Mouse (Mus musculus) forebrain, embryonic 12.5 days (tissue): ENCODE measurements around the gene Fbxo27. TPM values are rescaled to one million over a fixed set of nuclear protein-coding genes. Genes with fewer than 3 reads are reported as not detected.
"Not testable (repeated sequence)": the region's sequence is repeated elsewhere in the genome, so short reads cannot be mapped to it uniquely, and the experiment has no call there.

ENCODE experiments used
- ATAC-seq: fragments of 200-750 bp; cut with Nextera tagmentation; 2 replicates; pipeline ENCODE4 v1.8.0; 2017; ENCODE audit warnings: moderate TSS enrichment; ENCODE audit not compliant: low FRiP score
- H3K27ac ChIP-seq: fragments of 300-500 bp; sonication (generic); 2 replicates; pipeline ENCODE4 v1.5.1; 2016; ENCODE audit warnings: mild to moderate bottlenecking
- H3K27me3 ChIP-seq: fragments of 300-500 bp; sonication (generic); 2 replicates; pipeline ENCODE4 v1.6.1; 2016; ENCODE audit warnings: mild to moderate bottlenecking
- H3K36me3 ChIP-seq: fragments of 300-500 bp; sonication (generic); replicated peaks from 2 replicates; pipeline ENCODE4 v1.6.1; 2016; ENCODE audit warnings: mild to moderate bottlenecking
- H3K4me1 ChIP-seq: fragments of 300-500 bp; sonication (generic); 2 replicates; pipeline ENCODE4 v1.6.1; 2016
- H3K4me2 ChIP-seq: fragments of 300-500 bp; sonication (generic); 2 replicates; pipeline ENCODE4 v1.6.1; 2016; ENCODE audit warnings: mild to moderate bottlenecking, moderate library complexity
- H3K4me3 ChIP-seq: fragments of 300-500 bp; sonication (generic); replicated peaks from 2 replicates; pipeline ENCODE4 v1.5.1; 2016; ENCODE audit warnings: mild to moderate bottlenecking
- H3K9ac ChIP-seq: fragments of 300-500 bp; sonication (generic); 2 replicates; pipeline ENCODE4 v1.6.1; 2016; ENCODE audit warnings: mild to moderate bottlenecking
- H3K9me3 ChIP-seq: fragments of 300-500 bp; sonication (generic); 2 replicates; pipeline ENCODE4 v1.6.1; 2016
- WGBS: fragments of 180-500 bp; shearing (Covaris S2); methylation state at CpG from one replicate; pipeline ENCODE4 v1.1.7; 2016; 5-methylcytosine and 5-hydroxymethylcytosine counted together
- polyA plus RNA-seq: library from polyadenylated mRNA; unstranded; fragments of >200 nt; fragmentation: Nextera tagmentation; extraction: Ambion mirVana; gene quantifications from 2 replicates; pipeline ENCODE4 v1.2.1, GENCODE M21; 2016

Gene Fbxo27
- polyA plus RNA-seq, 1 experiment from 2014 or later, result 4.0 TPM

DNA sequence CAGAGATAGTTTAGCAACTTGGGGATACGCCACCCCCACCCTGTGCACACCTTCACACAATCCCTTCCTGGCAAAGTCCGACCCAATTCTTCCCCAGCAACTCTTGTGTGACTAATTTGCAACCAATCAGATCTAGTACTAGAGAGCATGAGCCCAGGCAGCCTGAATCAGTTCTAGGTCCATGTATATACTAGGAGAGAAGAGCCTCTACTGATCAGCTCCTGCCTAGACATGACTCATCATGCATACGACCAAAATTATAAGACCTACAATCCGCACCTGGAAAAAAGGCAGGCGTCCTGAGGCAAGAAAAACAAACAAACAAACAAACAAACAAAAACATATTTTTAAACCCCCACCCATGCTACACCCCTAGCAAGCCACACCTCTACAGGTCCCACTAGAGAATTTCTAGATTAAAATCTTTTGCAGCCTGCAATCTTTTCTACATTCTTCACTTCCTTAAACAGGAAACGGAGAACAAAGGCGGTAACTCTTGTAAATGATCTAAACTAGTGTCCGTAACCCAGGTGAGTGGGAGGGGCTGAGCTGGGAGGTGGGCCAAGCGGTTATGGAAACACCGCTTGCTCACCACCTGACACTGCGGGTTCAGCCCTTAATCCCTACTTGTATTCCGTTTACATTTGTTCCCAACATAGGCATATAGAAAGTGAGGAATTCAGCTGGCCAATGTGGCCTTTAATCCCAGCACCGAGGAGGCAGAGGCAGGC, 15.7 kb upstream of the Fbxo27 start:
- 89% methylated on average over 13 of the region's 13 CpGs for WGBS

DNA sequence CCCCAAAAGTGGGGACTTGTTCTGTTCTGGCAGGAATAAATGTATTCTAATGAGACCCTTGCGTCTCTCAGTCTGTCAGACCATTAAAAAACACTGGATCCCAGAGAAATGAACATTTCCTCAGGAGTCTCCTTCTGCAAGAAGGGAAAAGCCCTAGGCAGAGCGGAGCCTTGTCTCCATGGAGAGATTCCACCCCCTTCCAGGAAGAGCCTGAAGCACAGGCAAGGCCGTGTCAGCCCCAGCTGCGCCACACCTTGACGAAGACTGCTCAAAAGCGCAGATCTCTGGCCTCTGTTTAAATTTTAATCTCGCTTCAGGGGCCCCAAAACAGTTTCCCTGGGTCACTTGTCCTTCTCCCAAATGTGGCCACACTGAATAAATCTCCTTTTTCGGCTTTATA, 15.0 kb upstream of the Fbxo27 start:
- Histone ChIP-seq H3K9ac (no peak overlapping the region), H3K4me3 (no peak overlapping the region), H3K4me1 (no peaks in the 10 kb centered on the region), H3K36me3 (no peaks in the 10 kb centered on the region), H3K9me3 (no peaks in the 10 kb centered on the region), H3K27ac (no peak overlapping the region), H3K4me2 (no peak overlapping the region), H3K27me3 (no peaks in the 10 kb centered on the region)
- no peak for ATAC-seq
- 88% methylated on average over 8 of the region's 8 CpGs for WGBS

More for the DNA sequence above, 15.7 kb upstream of the Fbxo27 start:
- Histone ChIP-seq H3K9me3 (no peaks in the 10 kb centered on the region), H3K4me1 (no peaks in the 10 kb centered on the region), H3K9ac (no peak overlapping the region), H3K27ac (no peak overlapping the region), H3K36me3 (no peaks in the 10 kb centered on the region), H3K4me3 (no peak overlapping the region), H3K27me3 (no peaks in the 10 kb centered on the region), H3K4me2 (no peak overlapping the region)
- ATAC-seq, result no peak

DNA sequence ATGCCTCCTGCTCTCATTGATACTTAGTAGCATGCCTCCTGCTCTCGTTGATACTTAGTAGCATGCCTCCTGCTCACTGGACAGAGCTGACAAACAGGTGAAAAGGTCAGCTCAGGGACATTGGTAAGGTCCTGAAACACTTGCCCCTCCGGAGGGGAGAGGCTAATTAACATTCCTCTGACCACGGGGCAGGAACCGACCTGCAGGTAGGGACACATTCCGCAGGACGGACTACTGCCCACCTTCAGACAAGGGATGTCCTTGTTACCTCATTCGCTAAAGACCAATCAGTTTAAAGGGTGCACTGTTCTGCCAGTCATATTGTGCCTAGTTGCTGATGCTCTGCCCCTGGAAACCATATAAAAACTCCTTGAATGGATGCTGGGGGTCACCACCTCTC, 1.6 kb upstream of the Fbxo27 start:
- Histone ChIP-seq H3K27me3 (peaks cover 29% of the 10 kb centered on the region), H3K4me1 (peaks cover 25% of the 10 kb centered on the region), H3K9ac (no peak overlapping the region), H3K9me3 (no peaks in the 10 kb centered on the region), H3K4me2 (no peak overlapping the region), H3K27ac (no peak overlapping the region), H3K36me3 (no peaks in the 10 kb centered on the region), H3K4me3 (no peak overlapping the region)
- 73% methylated on average over 7 of the region's 7 CpGs for WGBS
- ATAC-seq, result no peak

DNA sequence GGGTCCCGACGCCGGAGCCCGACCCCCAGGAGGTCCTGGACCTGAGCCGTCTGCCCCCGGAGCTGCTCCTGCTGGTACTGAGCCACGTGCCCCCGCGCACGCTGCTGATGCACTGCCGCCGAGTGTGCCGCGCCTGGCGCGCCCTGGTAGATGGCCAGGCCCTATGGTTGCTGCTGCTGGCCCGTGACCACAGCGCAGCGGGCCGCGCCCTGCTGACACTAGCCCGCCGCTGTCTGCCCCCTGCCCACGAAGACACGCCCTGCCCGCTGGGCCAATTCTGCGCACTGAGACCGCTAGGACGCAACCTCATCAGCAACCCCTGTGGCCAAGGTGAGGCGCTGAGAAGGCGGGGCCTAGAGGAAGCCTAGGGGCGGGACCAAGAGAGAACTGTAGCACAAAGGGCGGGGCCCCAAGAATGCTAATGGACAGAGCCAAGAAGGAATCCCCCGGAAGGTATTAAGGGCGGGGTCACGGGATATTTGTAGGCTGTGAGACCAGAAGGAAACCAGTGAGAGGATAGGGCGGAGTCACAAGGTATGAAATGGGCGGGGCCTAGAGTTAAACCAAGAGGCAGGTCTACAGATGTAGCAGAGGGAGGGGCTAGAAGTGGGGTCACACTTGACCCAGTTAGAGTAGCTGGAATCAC, 795 bp downstream of the Fbxo27 start:
- ATAC-seq, result peak; percentile 77
- Histone ChIP-seq H3K4me1 (peaks cover 25% of the 10 kb centered on the region), H3K27ac (no peak overlapping the region), H3K36me3 (no peaks in the 10 kb centered on the region), H3K9ac (peak overlapping the region; percentile 59), H3K9me3 (no peaks in the 10 kb centered on the region), H3K4me2 (peak overlapping the region; percentile 90), H3K4me3 (peak overlapping the region; percentile 53), H3K27me3 (peaks cover 29% of the 10 kb centered on the region)
- under 1% methylated on average over 38 of the region's 38 CpGs for WGBS

DNA sequence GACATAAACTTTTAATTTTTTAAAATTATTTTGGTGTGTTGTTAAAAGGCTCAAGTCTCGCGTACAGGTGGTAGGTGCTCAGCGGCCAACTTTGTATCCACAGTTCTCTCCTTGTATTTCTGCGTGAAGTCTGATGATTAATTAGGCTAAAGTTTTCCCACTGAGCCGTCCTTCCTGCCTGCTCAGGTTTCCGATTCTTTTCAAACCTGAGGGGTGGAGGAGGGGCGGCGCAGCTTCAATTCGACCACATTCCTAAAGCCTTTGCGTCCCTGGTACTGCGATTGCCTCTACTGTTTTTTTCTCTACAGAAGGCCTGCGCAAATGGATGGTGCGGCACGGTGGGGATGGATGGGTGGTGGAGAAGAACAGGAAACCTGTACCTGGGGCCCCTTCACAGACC, 1.8 kb downstream of the Fbxo27 start:
- peak overlapping the region; percentile 90 for H3K4me2 ChIP-seq

DNA sequence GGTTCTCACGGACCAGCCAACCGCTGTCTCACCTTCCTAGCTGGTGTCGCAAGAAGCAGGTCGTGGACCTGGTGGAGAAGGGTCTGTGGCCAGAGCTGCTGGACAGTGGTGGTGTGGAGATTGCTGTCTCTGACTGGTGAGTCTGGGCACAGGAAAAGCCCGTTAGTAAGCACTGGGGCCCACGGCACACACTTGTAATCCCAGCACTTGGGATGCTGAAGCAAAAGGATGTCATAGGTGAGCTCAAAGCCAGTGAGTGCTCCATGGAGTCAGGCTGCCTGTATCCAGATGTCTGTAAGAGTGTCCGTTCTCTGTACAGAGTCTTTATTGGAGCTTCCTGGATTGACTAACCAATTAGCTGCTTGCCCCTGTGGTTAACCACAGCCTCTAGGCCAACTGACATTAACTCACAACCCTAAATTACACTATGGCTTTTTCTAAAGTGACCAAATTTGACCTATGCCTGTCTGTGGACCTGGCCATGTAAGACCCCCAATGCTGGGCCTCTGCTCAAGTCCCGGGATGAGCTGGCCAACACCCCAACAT, 2.4 kb downstream of the Fbxo27 start:
- H3K4me1 ChIP-seq, result peaks cover 25% of the 10 kb centered on the region
- H3K4me2 ChIP-seq, result peak overlapping the region; percentile 90
- no peak overlapping the region for H3K4me3 ChIP-seq
- ATAC-seq, result no peak
- no peaks in the 10 kb centered on the region for H3K9me3 ChIP-seq
- H3K27ac ChIP-seq, result no peak overlapping the region
- peaks cover 29% of the 10 kb centered on the region for H3K27me3 ChIP-seq
- WGBS, result 50% methylated on average over 8 of the region's 8 CpGs
- H3K9ac ChIP-seq, result no peak overlapping the region
- H3K36me3 ChIP-seq, result no peaks in the 10 kb centered on the region

More for the DNA sequence above, 1.8 kb downstream of the Fbxo27 start:
- 4% methylated on average over 14 of the region's 14 CpGs for whole genome bisulfite sequencing
- Histone ChIP-seq H3K4me3 (no peak overlapping the region), H3K36me3 (no peaks in the 10 kb centered on the region), H3K27ac (no peak overlapping the region), H3K4me1 (peaks cover 25% of the 10 kb centered on the region), H3K9me3 (no peaks in the 10 kb centered on the region), H3K27me3 (peaks cover 29% of the 10 kb centered on the region), H3K9ac (no peak overlapping the region)
- no peak for ATAC-seq

DNA sequence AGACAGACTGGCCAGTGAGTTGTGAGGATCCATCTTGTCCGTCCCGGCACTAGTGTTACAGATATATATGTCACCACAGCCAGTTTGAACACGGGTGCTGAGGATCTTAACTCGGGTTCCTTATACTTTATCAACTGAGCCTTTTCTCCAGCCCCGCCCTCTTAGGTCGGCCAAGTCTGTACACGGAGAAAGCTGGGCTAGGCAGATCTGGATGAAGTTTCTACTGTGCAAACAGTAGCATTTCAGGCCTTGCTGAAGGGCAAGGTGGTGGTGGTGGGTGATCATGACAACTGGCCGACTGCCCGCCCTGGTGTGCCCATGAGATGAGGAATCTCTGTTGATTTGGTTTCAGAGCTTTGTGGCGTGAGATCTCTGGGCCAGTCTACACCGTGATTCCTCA, 4.6 kb downstream of the Fbxo27 start:
- 0 out of 2 replicates have a peak, but pooled peaks cover 3% of the 10 kb centered on the region for H3K9me3 ChIP-seq
- peaks cover 25% of the 10 kb centered on the region for H3K4me1 ChIP-seq
- H3K36me3 ChIP-seq, result no peaks in the 10 kb centered on the region
- WGBS, result 92% methylated on average over 11 of the region's 11 CpGs
- H3K27me3 ChIP-seq, result peaks cover 29% of the 10 kb centered on the region
- H3K4me2 ChIP-seq, result no peak overlapping the region
- no peak overlapping the region for H3K9ac ChIP-seq
- H3K4me3 ChIP-seq, result no peak overlapping the region
- no peak for ATAC-seq
- H3K27ac ChIP-seq, result no peak overlapping the region

DNA sequence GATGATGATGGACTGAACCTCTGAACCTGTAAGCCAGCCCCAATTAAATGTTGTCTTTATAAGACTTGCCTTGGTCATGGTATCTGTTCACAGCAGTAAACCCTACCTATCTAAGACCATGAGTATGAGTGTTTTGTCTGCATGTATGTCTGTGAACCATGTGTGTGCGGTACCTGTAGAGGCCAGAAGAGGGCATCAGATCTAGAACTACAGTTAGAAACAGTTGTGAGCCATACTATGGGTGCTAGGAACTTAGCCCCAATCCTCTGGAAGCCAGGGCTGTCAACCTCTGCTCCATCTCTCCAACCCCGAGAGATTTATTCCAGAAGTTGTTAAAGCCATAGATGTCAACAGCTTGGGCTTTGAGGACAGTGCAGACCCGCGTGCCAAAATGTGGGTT, 7.6 kb downstream of the Fbxo27 start:
- Histone ChIP-seq H3K27ac (no peak overlapping the region), H3K27me3 (no peaks in the 10 kb centered on the region; the same call in 1 of the 2 replicates), H3K9me3 (0 out of 2 replicates have a peak, but pooled peaks cover 3% of the 10 kb centered on the region), H3K9ac (no peak overlapping the region), H3K4me1 (no peaks in the 10 kb centered on the region), H3K4me2 (no peak overlapping the region), H3K4me3 (no peak overlapping the region), H3K36me3 (no peaks in the 10 kb centered on the region)
- 95% methylated on average over 4 of the region's 4 CpGs for WGBS
- no peak for ATAC-seq

DNA sequence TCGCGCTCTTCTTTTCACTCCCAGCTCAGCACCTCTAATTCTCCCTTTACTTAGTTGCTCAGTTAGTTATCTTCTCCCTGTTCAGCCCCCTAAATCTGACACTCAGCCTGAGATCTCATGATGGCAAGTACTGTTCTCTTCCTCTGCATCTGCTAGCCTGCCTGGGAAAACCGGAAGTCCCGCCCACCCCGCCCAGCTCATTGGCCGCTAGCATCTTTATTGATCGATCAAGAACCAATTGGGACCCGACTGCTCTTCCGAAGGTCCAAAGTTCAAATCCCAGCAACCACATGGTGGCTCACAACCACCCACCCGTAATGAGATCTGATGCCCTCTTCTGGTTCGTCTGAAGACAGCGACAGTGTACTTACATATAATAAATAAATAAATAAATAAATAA, 8.7 kb downstream of the Fbxo27 start:
- not testable (repeated sequence) for ATAC-seq, H3K9me3 ChIP-seq, H3K27me3 ChIP-seq, H3K4me2 ChIP-seq, H3K27ac ChIP-seq, H3K36me3 ChIP-seq, H3K9ac ChIP-seq, H3K4me1 ChIP-seq, H3K4me3 ChIP-seq
- WGBS, result 97% methylated on average over 12 of the region's 12 CpGs

DNA sequence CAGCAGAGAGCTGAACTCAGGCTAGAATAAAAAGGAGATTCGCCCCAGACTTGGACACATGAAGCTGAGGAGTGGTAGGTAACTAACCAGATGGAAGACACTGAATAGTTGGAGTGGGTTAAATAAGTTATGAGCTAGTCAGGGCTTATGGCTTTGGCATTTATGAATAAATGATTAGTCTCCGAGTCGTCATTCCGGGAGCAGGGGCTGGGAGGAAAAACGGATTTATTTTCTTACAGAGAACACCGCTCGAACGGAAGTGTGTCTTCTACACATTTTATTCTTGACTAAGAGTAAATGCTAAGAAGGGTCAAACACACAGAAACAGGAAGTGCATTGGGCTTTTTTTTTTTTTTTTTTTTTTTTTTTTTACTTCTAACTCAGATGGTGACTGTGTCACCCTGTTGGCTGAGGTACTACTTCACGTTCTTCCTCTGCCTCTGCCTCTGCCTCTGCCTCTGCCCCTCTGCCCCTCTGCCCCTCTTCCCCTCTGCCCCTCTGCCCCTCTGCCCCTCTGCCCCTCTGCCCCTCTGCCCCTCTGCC, 10.0 kb downstream of the Fbxo27 start:
- no peak overlapping the region for H3K27ac ChIP-seq
- no peaks in the 10 kb centered on the region for H3K4me1 ChIP-seq
- 80% methylated on average over 9 of the region's 9 CpGs for WGBS
- no peak for ATAC-seq
- H3K9ac ChIP-seq, result no peak overlapping the region
- H3K27me3 ChIP-seq, result no peaks in the 10 kb centered on the region
- H3K36me3 ChIP-seq, result no peaks in the 10 kb centered on the region
- 0 out of 2 replicates have a peak, but pooled peaks cover 3% of the 10 kb centered on the region for H3K9me3 ChIP-seq
- H3K4me3 ChIP-seq, result no peak overlapping the region
- no peak overlapping the region for H3K4me2 ChIP-seq

DNA sequence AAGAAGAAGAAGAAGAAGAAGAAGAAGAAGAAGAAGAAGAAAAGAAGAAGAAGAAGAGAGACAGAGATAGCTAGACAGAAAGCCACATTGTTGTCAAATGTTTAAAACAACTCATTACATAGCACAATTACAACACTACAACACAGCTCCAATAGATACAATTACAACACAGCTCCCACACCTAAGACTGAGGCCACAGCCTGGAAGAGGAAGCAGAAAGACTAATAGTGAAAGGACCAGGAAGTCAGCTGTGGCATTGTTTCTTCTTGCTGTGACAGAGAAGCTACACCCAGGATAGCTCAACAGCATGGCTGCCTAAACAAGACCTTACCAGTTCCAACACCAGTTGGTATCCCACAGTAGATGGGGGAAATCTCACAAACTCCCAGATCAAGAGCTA, 16.8 kb downstream of the Fbxo27 start:
- no peak overlapping the region for H3K27ac ChIP-seq
- H3K27me3 ChIP-seq, result no peaks in the 10 kb centered on the region
- H3K4me1 ChIP-seq, result no peaks in the 10 kb centered on the region
- ATAC-seq, result no peak
- H3K9ac ChIP-seq, result no peak overlapping the region
- no peaks in the 10 kb centered on the region for H3K9me3 ChIP-seq
- no peaks in the 10 kb centered on the region for H3K36me3 ChIP-seq
- no peak overlapping the region for H3K4me3 ChIP-seq
- no peak overlapping the region for H3K4me2 ChIP-seq

DNA sequence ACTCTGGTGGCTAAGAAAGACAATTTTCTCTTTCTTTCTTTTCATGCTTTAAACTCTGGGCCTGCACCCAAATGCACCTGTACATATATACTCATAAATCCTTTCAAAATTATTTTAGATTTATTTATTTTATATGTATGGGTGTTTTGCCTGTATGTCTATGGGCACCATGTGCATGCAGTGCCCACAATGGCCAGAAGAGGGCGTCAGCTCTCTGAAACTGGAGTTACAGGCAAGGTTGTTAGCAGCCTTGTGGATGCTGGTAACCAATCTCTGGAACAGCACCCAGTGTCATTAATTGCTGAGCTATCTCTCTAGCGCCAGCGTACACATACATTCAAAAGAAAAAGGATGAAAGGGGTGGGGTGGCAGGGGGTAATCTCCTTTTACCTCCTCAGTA, 18.3 kb downstream of the Fbxo27 start:
- no peak overlapping the region for H3K4me2 ChIP-seq
- ATAC-seq, result no peak
- H3K4me3 ChIP-seq, result no peak overlapping the region
- no peaks in the 10 kb centered on the region for H3K36me3 ChIP-seq
- no peaks in the 10 kb centered on the region for H3K27me3 ChIP-seq
- H3K4me1 ChIP-seq, result no peaks in the 10 kb centered on the region
- WGBS, result 68% methylated on average over 3 of the region's 3 CpGs
- H3K9ac ChIP-seq, result no peak overlapping the region
- no peaks in the 10 kb centered on the region for H3K9me3 ChIP-seq
- H3K27ac ChIP-seq, result no peak overlapping the region
